Mouse (Mus musculus) B cell, adult 2 months (primary cell): ENCODE results near the gene Tubgcp6.

Experiments
- DNase-seq, 2 experiments: peaks; one replicate each; pipeline ENCODE4 v3.0.0; 2022

The Tubgcp6 gene

DNA sequence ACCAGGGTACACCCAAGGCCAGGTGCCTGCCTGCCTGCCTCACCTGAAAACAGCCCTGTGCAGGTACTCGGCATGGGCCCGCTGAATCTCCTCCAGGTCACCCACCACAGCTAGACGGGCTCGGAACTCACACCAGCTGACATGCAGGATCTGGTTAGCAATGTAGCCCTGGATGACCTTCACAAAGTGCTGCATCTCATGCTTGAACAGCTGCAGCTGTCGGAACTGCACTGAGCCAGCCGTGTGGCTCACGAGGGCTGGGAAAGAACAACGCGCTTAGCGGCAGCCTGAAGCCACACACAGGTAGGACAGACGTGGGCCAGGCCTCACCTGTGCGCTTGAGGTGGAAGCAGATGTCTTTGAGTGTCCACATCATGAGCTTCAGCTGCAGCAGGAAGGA, 22.1 kb downstream of the Tubgcp6 start:
- DNase-seq, result no peak

- DNase-seq, result no peak
These were observed 24.3 kb downstream of the Tubgcp6 start for GRCm38 (mm10) chr15:89098616-89099015.

DNA sequence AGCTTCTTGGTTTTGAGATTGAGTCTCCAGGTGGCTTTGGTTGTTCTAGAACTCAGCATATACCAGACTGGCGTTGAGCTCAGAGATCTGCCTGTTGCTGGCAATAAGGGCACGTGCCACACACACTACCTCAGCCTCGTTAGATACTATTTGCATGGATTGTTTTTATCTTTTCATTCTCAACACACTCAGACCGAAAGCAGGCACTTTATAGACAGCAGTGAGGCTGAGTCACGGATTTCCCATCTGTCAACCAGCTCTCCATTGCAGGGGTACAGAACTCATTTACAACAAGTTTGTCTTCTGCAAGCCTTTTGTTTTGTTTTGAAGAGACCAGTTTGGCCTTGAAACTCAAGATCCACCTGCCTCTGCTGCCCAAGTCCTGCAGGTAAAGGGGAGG, 25.5 kb downstream of the Tubgcp6 start:
- no peak for DNase-seq

- no peak for DNase-seq
These were observed 30.7 kb downstream of the Tubgcp6 start for GRCm38 (mm10) chr15:89092181-89092580.

GRCm38 (mm10) chr15:89090662-89091061, 32.2 kb downstream of the Tubgcp6 start:
- DNase-seq, result no peak

- peak; percentile 21 to 31 for DNase-seq
These were observed 33.5 kb downstream of the Tubgcp6 start for GRCm38 (mm10) chr15:89089248-89090051.

DNA sequence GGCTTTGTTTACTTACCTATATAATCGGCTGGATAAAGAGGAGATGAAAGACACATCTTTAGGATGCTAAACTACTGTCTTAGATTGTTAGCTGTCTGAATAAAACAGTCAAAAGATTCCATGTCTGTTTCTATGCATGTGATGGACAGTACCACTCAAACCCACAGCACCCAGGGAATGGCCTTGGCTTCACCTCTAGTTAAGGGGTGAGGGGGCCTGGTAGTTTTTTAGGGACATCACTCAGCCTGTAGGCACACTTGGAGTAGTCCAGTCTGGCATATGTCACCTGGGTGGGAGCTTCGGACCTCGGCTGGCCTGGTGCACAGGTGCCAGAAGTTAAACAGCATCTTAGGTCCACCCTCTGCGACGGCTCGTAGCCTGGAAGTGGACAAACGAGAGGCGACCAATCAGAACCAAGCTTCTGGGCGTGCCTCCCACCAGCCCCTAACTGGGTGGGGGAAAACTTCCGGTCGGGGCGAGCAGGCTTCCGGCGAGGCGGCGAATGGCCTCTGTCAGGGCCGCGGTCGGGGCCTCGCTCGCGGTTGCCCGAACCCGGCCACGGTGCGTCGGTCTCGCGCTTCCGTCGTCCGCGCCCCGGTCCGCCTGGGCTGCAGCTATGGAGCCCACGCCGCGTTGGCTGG, 34.2 kb downstream of the Tubgcp6 start, which contains the start of gene Selenoo:
TSS of gene Selenoo (plus strand) at position 478 of the 641 bp plus-strand sequence.
- peak; percentile 76 to 78 for DNase-seq

- no peak for DNase-seq
These were observed 38.1 kb downstream of the Tubgcp6 start for GRCm38 (mm10) chr15:89084826-89085225.

GRCm38 (mm10) chr15:89083906-89084305, 39.0 kb downstream of the Tubgcp6 start:
- no peak for DNase-seq

- DNase-seq, result peak; percentile 84
These were observed 44.6 kb downstream of the Tubgcp6 start for GRCm38 (mm10) chr15:89078208-89078836.

DNA sequence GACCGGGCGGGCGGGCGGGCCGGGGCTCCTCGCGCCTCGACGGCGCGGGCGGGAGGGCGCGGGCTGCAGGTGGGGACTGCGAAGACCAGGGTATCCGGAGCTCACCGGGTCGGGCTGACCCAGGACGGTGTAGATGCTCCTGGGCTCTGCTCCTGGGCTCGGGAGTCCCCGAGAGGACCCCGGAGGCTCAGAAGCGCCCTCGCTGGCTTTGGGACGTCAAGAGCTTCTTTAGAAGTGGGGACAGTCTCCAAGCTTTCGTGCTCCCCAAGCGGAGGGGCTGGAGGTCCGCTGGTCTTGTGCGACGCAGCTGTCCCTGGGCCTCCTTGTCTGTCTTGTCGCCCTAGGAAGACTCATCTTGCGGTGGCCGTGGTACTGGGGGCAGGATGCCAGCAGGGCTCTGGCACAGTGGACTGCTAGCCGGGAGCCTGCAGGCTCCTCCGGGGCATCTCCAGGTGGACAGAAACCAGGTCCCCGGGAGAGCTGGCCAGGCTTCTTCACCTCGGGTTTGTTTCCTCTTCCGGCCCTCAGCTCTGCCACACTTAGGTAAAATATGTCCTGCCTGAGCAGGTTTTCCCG, 46.7 kb downstream of the Tubgcp6 start:
- DNase-seq, result peak; percentile 40 to 42

- DNase-seq, result peak; percentile 88 to 89
These were observed 47.3 kb downstream of the Tubgcp6 start for GRCm38 (mm10) chr15:89075478-89076147.

- DNase-seq, result no peak
These were observed 48.1 kb downstream of the Tubgcp6 start, which contains the start of gene Trabd for GRCm38 (mm10) chr15:89074613-89075477. Gene Trabd (plus strand): TSS chr15:89075124.

DNA sequence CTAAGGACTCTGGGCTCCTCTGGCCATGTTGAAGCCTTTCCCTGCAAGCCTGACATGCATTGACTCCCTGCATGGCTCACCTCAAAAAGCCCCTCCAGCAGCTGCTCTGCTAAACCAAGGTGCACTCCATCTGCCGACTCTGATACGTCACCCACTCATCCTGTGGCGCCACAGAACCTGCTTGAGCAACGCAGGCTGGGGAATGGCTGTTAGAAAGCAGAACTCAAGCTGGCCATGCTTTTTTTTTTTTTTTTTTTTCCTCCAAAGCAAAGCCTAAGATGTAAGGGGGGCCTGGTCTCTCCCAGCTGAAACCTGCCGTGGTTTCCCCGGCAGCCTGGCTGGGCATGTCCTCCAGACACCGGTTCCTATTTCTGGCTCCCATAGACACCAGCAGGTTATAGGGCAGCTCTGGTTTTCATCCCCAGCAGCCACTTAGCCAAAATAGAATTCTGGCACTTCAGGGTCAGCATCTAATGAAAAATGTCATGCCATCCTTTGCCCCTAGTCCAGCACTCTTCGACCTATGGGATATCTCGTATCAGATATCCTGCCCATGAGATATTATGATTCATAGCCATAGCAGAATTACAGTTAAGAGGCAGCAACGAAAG, 48.8 kb downstream of the Tubgcp6 start:
- DNase-seq, result no peak

DNA sequence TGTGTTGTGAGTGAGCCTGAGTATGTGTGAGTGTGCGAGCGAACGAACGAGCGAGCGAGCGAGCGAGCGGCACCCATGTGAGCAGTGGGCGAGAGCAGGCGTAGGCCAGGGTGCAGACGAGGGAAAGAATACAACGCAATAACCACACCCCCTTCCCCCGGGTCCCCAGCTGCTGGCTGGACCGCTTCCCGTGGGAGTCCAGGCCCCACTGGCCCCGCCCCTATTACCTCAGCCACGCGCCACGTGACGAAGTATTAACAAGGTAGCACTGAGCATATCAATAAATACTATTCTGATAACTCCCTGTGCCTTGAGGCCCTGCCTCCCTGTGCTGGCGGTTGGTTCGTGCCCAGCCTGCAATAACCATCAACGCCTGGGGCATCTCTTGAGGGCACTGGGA, 52.3 kb downstream of the Tubgcp6 start:
- DNase-seq, result no peak

GRCm38 (mm10) chr15:89069336-89069840, 53.5 kb downstream of the Tubgcp6 start:
- no peak for DNase-seq

DNA sequence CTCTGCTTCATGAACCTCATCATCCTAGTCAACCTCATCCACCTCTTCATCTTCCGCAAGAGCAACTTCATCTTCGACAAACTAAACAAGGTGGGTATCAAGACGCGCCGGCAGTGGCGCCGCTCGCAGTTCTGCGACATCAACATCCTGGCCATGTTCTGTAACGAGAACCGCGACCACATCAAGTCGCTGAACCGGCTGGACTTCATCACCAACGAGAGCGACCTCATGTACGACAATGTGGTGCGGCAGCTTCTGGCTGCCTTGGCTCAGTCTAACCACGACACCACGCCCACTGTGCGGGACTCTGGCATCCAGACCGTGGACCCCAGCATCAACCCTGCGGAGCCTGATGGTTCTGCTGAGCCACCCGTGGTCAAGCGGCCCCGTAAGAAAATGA, 54.7 kb downstream of the Tubgcp6 start:
- DNase-seq, result no peak

DNA sequence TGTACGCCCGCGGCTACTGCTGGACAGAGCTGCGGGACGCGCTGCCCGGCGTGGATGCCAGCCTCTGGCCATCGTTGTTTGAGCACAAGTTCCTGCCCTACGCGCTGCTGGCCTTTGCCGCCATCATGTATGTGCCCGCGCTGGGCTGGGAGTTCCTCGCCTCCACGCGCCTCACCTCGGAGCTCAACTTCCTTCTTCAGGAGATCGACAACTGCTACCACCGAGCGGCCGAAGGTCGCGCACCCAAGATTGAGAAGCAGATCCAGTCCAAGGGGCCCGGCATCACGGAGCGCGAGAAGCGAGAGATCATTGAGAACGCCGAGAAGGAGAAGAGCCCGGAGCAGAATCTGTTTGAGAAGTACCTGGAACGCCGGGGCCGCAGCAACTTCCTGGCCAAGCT, 55.3 kb downstream of the Tubgcp6 start:
- peak; percentile 15 to 25 for DNase-seq

DNA sequence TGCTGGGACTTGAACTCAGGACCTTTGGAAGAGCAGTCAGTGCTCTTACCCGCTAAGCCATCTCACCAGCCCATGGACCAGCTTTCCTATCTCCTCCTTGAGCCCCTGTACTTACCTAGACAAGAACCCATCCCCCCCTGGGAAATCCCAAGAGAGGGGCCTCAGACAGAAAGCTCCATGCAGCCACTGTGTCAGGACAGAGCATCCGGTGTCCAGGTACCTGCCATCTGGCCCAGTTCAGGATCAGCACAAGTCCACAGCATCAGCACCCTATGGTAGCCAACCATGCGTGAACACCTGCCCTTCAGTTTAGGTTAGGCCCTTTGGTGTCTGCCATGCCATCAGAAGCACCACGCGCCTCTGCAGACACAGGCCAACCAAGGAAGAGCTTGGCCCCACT, 58.0 kb downstream of the Tubgcp6 start:
- DNase-seq, result no peak

DNA sequence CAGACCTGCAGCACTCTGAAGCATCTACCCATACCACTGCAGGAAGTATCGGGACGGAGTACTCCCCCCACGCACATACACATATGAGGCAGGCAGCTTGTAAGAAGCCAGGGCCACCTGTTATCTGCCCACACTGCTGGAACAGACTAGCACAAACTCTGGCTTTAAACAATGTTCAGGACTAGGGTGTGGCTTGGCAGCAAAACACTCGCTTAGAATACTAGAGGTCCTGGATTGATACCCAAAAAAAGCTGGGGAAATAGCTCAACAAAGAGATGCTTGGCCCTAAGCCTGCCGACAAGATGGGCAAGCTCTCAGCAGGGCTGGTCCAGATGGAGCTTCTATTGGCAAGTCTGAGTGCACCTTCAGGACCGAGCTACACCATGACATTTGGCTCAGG, 59.4 kb downstream of the Tubgcp6 start:
- no peak for DNase-seq

- no peak for DNase-seq
These were observed 59.9 kb downstream of the Tubgcp6 start for GRCm38 (mm10) chr15:89063001-89063400.
